Mouse (Mus musculus) neural tube, embryonic 12.5 days (tissue): ENCODE measurements around the gene Pdgfa. TPM values are rescaled to one million over a fixed set of nuclear protein-coding genes. Genes with fewer than 3 reads are reported as not detected.

ENCODE experiments used
- ATAC-seq: fragments of 200-750 bp; cut with Nextera tagmentation; 2 replicates; pipeline ENCODE4 v1.8.0; 2017; ENCODE audit warnings: low read depth, mild to moderate bottlenecking, moderate TSS enrichment, moderate library complexity; ENCODE audit not compliant: low FRiP score
- H3K27ac ChIP-seq: fragments of 300-500 bp; sonication (generic); 2 replicates; pipeline ENCODE4 v1.5.1; 2016
- H3K27me3 ChIP-seq: fragments of 300-500 bp; sonication (generic); replicated peaks from 2 replicates; pipeline ENCODE4 v1.6.1; 2016; ENCODE audit warnings: mild to moderate bottlenecking
- H3K36me3 ChIP-seq: fragments of 300-500 bp; sonication (generic); 2 replicates; pipeline ENCODE4 v1.6.1; 2016; ENCODE audit warnings: mild to moderate bottlenecking
- H3K4me1 ChIP-seq: fragments of 300-500 bp; sonication (generic); 2 replicates; pipeline ENCODE4 v1.6.1; 2016
- H3K4me2 ChIP-seq: fragments of 300-500 bp; sonication (generic); replicated peaks from 2 replicates; pipeline ENCODE4 v1.6.1; 2016; ENCODE audit warnings: mild to moderate bottlenecking
- H3K4me3 ChIP-seq: fragments of 300-500 bp; sonication (generic); 2 replicates; pipeline ENCODE4 v1.5.1; 2016
- H3K9ac ChIP-seq: fragments of 300-500 bp; sonication (generic); 2 replicates; pipeline ENCODE4 v1.6.1; 2016; ENCODE audit warnings: mild to moderate bottlenecking
- H3K9me3 ChIP-seq: fragments of 300-500 bp; sonication (generic); 2 replicates; pipeline ENCODE4 v1.6.1; 2016; ENCODE audit warnings: mild to moderate bottlenecking
- WGBS: fragments of 180-500 bp; shearing (Covaris S2); methylation state at CpG from one replicate; pipeline ENCODE4 v1.1.7; 2016; 5-methylcytosine and 5-hydroxymethylcytosine counted together
- polyA plus RNA-seq: library from polyadenylated mRNA; unstranded; fragments of >200 nt; fragmentation: Nextera tagmentation; extraction: Ambion mirVana; gene quantifications from 2 replicates; pipeline ENCODE4 v1.2.1, GENCODE M21; 2016

The Pdgfa gene
- polyA plus RNA-seq, 1 experiment from 2014 or later: 12.1 TPM

- no peaks in the 10 kb centered on the region for H3K36me3 ChIP-seq
- 69% methylated on average over 5 of the region's 5 CpGs for WGBS
- H3K27me3 ChIP-seq: no peaks in the 10 kb centered on the region
- 0 out of 2 replicates have a peak overlapping the region, but pooled peaks have one; percentile 0 for H3K4me2 ChIP-seq
- no peak for ATAC-seq
- no peak overlapping the region for H3K27ac ChIP-seq
- no peaks in the 10 kb centered on the region for H3K9me3 ChIP-seq
- H3K4me3 ChIP-seq: no peak overlapping the region
- no peak overlapping the region for H3K9ac ChIP-seq
- peaks cover 21% of the 10 kb centered on the region for H3K4me1 ChIP-seq
These were observed 49.7 kb downstream of the Pdgfa start for GRCm38 (mm10) chr5:138947487-138947886.

GRCm38 (mm10) chr5:138946931-138947330, 50.2 kb downstream of the Pdgfa start:
- Histone ChIP-seq H3K4me2 (no peak overlapping the region), H3K9me3 (no peaks in the 10 kb centered on the region), H3K4me1 (peaks cover 21% of the 10 kb centered on the region), H3K27me3 (no peaks in the 10 kb centered on the region), H3K27ac (no peak overlapping the region), H3K4me3 (no peak overlapping the region), H3K36me3 (no peaks in the 10 kb centered on the region), H3K9ac (no peak overlapping the region)
- 64% methylated on average over 5 of the region's 5 CpGs for WGBS
- no peak for ATAC-seq

GRCm38 (mm10) chr5:138945011-138945410, 52.2 kb downstream of the Pdgfa start:
- no peak for ATAC-seq
- H3K36me3 ChIP-seq: no peaks in the 10 kb centered on the region
- H3K4me2 ChIP-seq: no peak overlapping the region
- H3K9ac ChIP-seq: no peak overlapping the region
- H3K4me1 ChIP-seq: peaks cover 21% of the 10 kb centered on the region
- WGBS: 91% methylated on average over 3 of the region's 3 CpGs
- H3K27ac ChIP-seq: no peak overlapping the region
- H3K4me3 ChIP-seq: no peak overlapping the region
- H3K27me3 ChIP-seq: no peaks in the 10 kb centered on the region
- H3K9me3 ChIP-seq: no peaks in the 10 kb centered on the region

- no peak for ATAC-seq
- H3K27ac ChIP-seq: no peak overlapping the region
- WGBS: 89% methylated on average over 7 of the region's 7 CpGs
- H3K9ac ChIP-seq: no peak overlapping the region
- H3K4me2 ChIP-seq: no peak overlapping the region
- H3K27me3 ChIP-seq: no peaks in the 10 kb centered on the region
- peaks cover 21% of the 10 kb centered on the region for H3K4me1 ChIP-seq
- no peaks in the 10 kb centered on the region for H3K9me3 ChIP-seq
- H3K4me3 ChIP-seq: no peak overlapping the region
- H3K36me3 ChIP-seq: no peaks in the 10 kb centered on the region
These were observed 52.6 kb downstream of the Pdgfa start for GRCm38 (mm10) chr5:138944551-138944950.

DNA sequence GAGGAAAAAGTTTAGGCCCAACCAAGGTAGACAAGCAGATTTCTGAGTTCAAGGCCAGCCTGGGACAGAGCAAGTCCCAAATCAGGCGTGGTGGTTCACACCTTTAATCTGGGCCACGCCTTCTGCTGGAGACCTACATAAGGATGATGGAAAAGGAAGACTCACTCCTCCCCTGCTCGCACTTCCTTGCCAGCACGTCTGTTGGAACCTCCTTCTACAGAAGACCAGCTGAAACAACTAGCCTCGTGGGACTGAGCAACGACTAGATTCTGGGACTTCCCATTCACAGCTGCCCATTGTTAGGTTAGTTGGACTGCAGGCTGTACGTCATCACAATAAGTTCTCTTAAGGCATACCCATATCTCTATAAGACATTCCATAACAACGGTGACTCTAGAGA, 55.3 kb downstream of the Pdgfa start:
- 75% methylated on average over 8 of the region's 8 CpGs for WGBS
- Histone ChIP-seq H3K27ac (no peak overlapping the region), H3K4me3 (no peak overlapping the region), H3K4me2 (no peak overlapping the region), H3K9me3 (no peaks in the 10 kb centered on the region), H3K36me3 (no peaks in the 10 kb centered on the region), H3K4me1 (0 out of 2 replicates have a peak, but pooled peaks cover 1% of the 10 kb centered on the region), H3K9ac (no peak overlapping the region), H3K27me3 (no peaks in the 10 kb centered on the region)
- ATAC-seq: no peak

DNA sequence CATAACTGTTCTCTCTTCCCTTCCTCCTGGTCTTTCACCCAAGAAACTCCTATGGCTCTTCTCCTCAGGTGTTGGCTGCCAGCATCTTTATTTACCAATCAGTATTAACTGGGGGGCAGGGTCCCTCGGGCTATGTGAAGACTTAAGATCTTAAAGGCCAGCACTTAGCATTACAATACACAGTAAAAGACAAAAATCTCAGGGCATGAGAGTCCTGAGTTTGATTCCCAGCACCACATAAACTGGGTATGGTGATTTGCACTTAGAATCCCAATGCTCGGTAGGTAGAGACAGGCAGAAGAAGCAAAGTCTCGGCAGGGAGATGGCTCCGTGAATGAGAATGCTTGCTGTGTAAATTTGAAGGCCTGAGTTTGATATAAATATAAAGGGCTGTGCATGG, 56.6 kb downstream of the Pdgfa start:
- ATAC-seq: no peak
- WGBS: 82% methylated on average over 4 of the region's 4 CpGs
- H3K9ac ChIP-seq: no peak overlapping the region
- no peak overlapping the region for H3K4me2 ChIP-seq
- no peaks in the 10 kb centered on the region for H3K27me3 ChIP-seq
- no peak overlapping the region for H3K4me3 ChIP-seq
- H3K36me3 ChIP-seq: no peaks in the 10 kb centered on the region
- H3K27ac ChIP-seq: no peak overlapping the region
- no peaks in the 10 kb centered on the region for H3K4me1 ChIP-seq
- H3K9me3 ChIP-seq: no peaks in the 10 kb centered on the region

DNA sequence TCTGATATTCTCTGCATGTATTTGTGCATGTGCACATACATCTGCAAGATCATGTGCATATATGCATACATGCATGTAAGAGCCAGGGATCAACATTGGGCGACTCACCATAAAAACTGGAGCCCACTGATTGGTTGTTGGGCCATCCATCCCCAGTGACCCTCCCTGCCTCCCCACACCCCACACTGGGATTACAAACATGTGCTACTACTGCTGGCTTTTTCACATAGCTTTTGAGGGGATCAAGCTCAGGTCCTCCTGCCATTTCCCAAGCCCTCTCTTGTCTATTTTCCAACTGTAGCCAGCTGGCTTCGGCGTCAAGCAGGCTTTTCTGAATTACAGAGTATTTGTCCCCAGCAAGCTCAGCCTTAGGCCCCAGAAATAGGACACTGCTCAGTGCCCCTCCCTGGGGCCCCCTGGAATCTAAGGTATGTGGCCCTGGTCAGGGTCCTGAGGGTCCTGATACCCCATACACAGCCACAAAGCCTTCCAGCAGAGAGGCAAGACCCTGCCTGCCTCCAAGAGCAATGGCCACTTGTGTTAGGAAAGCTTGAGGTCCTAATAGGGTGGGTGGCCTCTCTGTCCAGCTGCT, 58.5 kb downstream of the Pdgfa start:
- Histone ChIP-seq H3K4me3 (no peak overlapping the region), H3K4me2 (no peak overlapping the region), H3K4me1 (peaks cover 10% of the 10 kb centered on the region), H3K27me3 (no peaks in the 10 kb centered on the region), H3K9ac (no peak overlapping the region), H3K27ac (no peak overlapping the region), H3K36me3 (no peaks in the 10 kb centered on the region), H3K9me3 (no peaks in the 10 kb centered on the region)
- no peak for ATAC-seq
- WGBS: 76% methylated on average over 3 of the region's 3 CpGs

- H3K27ac ChIP-seq: no peak overlapping the region
These were observed 60.6 kb downstream of the Pdgfa start for GRCm38 (mm10) chr5:138936399-138937089.

GRCm38 (mm10) chr5:138934540-138934939, 62.6 kb downstream of the Pdgfa start:
- peak overlapping the region; percentile 16; the same call in 1 of the 2 replicates for H3K4me2 ChIP-seq
- no peak overlapping the region for H3K9ac ChIP-seq
- no peaks in the 10 kb centered on the region for H3K36me3 ChIP-seq
- peaks cover 13% of the 10 kb centered on the region; the same call in 1 of the 2 replicates for H3K27me3 ChIP-seq
- no peaks in the 10 kb centered on the region for H3K9me3 ChIP-seq
- H3K4me1 ChIP-seq: peaks cover 32% of the 10 kb centered on the region
- 9% methylated on average over 6 of the region's 6 CpGs for WGBS
- no peak overlapping the region for H3K27ac ChIP-seq
- H3K4me3 ChIP-seq: no peak overlapping the region
- peak; percentile 48; the same call in 1 of the 2 replicates for ATAC-seq

More at GRCm38 (mm10) chr5:138936399-138937089, 60.6 kb downstream of the Pdgfa start:
- Histone ChIP-seq H3K4me2 (no peak overlapping the region), H3K9me3 (no peaks in the 10 kb centered on the region), H3K27me3 (peaks cover 12% of the 10 kb centered on the region; the same call in 1 of the 2 replicates), H3K9ac (no peak overlapping the region), H3K36me3 (no peaks in the 10 kb centered on the region), H3K4me1 (peaks cover 27% of the 10 kb centered on the region), H3K4me3 (no peak overlapping the region)
- WGBS: 86% methylated on average over 8 of the region's 8 CpGs
- ATAC-seq: no peak

GRCm38 (mm10) chr5:138932460-138933432, 64.4 kb downstream of the Pdgfa start:
- H3K27me3 ChIP-seq: peaks cover 13% of the 10 kb centered on the region; the same call in 1 of the 2 replicates
- H3K36me3 ChIP-seq: no peaks in the 10 kb centered on the region
- no peak for ATAC-seq
- no peaks in the 10 kb centered on the region for H3K9me3 ChIP-seq
- H3K4me2 ChIP-seq: peak overlapping the region; percentile 27
- no peak overlapping the region for H3K9ac ChIP-seq
- WGBS: 9% methylated on average over 18 of the region's 18 CpGs
- no peak overlapping the region for H3K4me3 ChIP-seq
- peaks cover 32% of the 10 kb centered on the region for H3K4me1 ChIP-seq
- H3K27ac ChIP-seq: no peak overlapping the region

DNA sequence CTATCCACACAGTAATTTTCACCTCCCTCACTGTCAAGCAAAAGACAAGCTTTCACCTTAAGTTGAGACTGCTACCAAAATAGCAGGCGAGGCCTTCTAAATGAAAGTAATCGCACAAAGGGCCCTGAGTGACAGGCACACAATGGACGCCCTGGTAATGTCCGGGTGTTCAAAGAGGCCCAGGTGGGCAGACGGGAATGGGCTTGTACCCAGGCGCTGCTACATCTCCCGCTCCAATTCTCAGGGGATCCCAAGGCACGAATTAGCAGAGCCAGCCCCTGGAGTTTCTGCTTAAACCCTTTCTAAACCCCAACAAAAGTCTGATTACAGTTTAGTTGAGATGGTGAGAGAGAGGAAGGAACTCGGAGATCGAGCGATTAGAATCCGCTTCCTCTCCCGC, 65.3 kb downstream of the Pdgfa start:
- H3K4me3 ChIP-seq: no peak overlapping the region
- no peak for ATAC-seq
- H3K27ac ChIP-seq: no peak overlapping the region
- no peaks in the 10 kb centered on the region for H3K36me3 ChIP-seq
- H3K4me2 ChIP-seq: no peak overlapping the region
- H3K4me1 ChIP-seq: peaks cover 32% of the 10 kb centered on the region
- H3K27me3 ChIP-seq: peaks cover 13% of the 10 kb centered on the region; the same call in 1 of the 2 replicates
- no peaks in the 10 kb centered on the region for H3K9me3 ChIP-seq
- no peak overlapping the region for H3K9ac ChIP-seq
- WGBS: 9% methylated on average over 13 of the region's 13 CpGs
